Mouse (Mus musculus) heart, postnatal 25 days (tissue): Measurements from ENCODE around the gene Spink2. TPM values are rescaled to one million over a fixed set of nuclear protein-coding genes. Genes with fewer than 3 reads are reported as not detected.

Experiments used
- DNase-seq: peaks from one replicate; pipeline ENCODE4 v3.0.0; 2022; ENCODE audit warnings: low spot score
- intact Hi-C: fragments of 180-260 bp; cut with DNase I; formaldehyde crosslinking; loops from one replicate; pipeline ENCODE4 v1.15.1; 2025
- total RNA-seq, 2 experiments: library from RNA; stranded (reverse); gene quantifications; 2 replicates each; pipeline ENCODE4 v1.2.3; 2021

Gene Spink2
- total RNA-seq, 2 experiments from 2014 or later, result 0.45 TPM; not detected in 1

DNA sequence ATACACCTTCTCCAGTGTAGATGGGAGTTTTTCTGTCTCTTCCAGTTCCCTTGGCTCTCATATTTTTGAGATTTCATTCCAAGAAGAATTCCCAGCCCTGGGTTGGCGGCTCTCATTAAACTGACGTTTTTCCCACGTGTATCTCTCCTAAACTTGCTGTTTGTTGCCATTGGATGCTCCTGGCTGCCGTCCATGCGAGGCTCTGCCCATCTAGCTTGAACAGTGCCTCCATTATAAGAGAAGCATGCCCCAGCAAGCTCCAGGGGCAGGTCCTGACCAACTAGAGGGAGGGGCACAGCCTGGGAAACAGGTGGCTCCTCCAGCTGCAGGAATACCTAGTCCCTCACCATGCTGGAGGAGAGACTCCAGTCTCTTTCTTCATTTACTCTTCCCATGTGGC lies 54.3 kb downstream of the Spink2 start:
- intact Hi-C loops, result loop anchor here (5.0 kb wide), 1 partner anchor 35 kb away; no protein-coding TSS in a partner anchor
- DNase-seq, result no peak

DNA sequence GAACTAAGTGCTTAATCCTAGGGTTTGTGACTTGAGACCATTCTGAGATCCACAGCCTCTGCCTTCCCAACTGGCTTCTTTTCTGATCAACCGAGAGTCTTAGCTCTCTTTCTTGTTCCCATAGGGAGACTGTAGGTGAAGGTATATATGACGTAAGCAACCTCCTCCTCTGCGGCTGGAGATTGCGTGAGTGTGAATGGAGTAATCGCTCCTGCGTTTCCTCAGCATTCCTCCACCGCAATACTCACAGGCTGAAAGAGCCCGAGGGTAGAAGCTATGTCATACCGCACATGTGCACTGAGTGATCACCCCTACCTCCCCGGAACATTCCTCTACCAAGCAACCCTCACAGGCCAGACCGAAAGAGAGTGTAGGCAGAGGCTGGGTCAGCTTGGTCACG lies 55.7 kb downstream of the Spink2 start:
- no peak for DNase-seq
- intact Hi-C loops, result loop anchor here (5.0 kb wide), 1 partner anchor 33 kb away; no protein-coding TSS in a partner anchor

Other genes with a start within 250 kb of the Spink2 start
- 10 to 100 TPM; 52.7 to 59.6 TPM for gene Srp72, start 236.8 kb downstream of the Spink2 start, total RNA-seq
- gene Arl9, start 207.4 kb downstream of the Spink2 start, total RNA-seq, result not detected
- not detected for gene Thegl, start 195.4 kb downstream of the Spink2 start, total RNA-seq
- gene Hopx, start 96.3 kb downstream of the Spink2 start, total RNA-seq, result 100 to 1,000 TPM; 402 to 442 TPM
- gene Rest, start 54.0 kb upstream of the Spink2 start, total RNA-seq, result 10 to 100 TPM; 14.5 to 15.5 TPM
- 10 to 100 TPM; 19.0 to 21.6 TPM for gene Noa1, start 98.6 kb upstream of the Spink2 start, total RNA-seq
- gene Polr2b, start 98.7 kb upstream of the Spink2 start, total RNA-seq, result 10 to 100 TPM; 32.2 to 34.5 TPM
- 100 to 1,000 TPM; 251 to 311 TPM for gene Igfbp7, start 196.6 kb upstream of the Spink2 start, total RNA-seq